Mouse (Mus musculus): ENCODE data around the gene Gm17124. TPM values are rescaled to one million over a fixed set of nuclear protein-coding genes. Genes with fewer than 3 reads are reported as not detected.
"Not testable (repeated sequence)": the region's sequence is repeated elsewhere in the genome, so short reads cannot be mapped to it uniquely, and the experiment has no call there.

Gm17124 gene
- polyA plus RNA-seq (2016; fragmentation: Nextera tagmentation; extraction: Ambion mirVana), result not detected in 2 replicates

DNA sequence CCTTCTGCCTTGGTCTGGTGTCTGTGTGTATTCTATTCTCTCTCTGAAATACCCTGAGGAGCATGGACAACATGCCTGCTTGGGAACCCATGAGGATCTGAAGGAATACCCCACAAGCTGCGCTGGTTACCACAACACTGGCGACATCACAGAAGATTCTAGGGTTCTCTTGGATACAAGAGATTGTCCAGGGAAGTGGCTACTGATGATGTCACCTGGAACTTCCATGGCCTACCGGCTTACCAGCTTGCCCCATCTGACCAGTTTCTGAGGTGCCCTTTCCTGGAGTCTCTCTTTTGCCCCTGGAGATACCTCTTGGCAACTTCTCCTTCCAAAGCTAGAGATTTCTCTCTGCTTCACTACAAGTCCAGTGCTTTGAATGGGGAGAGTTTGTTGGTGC is at the start of gene Gm17124:
TSS of gene Gm17124 (minus strand) at position 101 of the 400 bp plus-strand sequence.
- not testable (repeated sequence) for H3K9me3 ChIP-seq; H3K27ac ChIP-seq; DNase-seq (ENCODE audit: low spot score); H3K27me3 ChIP-seq (ENCODE audit: insufficient read depth, poor library complexity, severe bottlenecking); H3K4me3 ChIP-seq; H3K36me3 ChIP-seq; H3K4me1 ChIP-seq (replicated peaks)
- no CpG with 5 or more reads among the region's 3 CpGs for WGBS

- 86% methylated on average over 1 of the region's 2 CpGs for WGBS
- DNase-seq (ENCODE audit: low spot score); H3K36me3 ChIP-seq; H3K9me3 ChIP-seq; H3K27me3 ChIP-seq (ENCODE audit: insufficient read depth, poor library complexity, severe bottlenecking); H3K4me3 ChIP-seq; H3K4me1 ChIP-seq (replicated peaks); H3K27ac ChIP-seq: not testable (repeated sequence)
Observed at GRCm38 (mm10) chr14:42641817-42642216, 42.1 kb upstream of the Gm17124 start, which contains the start of gene Gm3633. Gene Gm3633 (minus strand): TSS chr14:42641917.

Other genes with a start within 250 kb of the Gm17124 start
- not detected in 2 replicates for gene Gm8005, start 160.2 kb downstream of the Gm17124 start, polyA plus RNA-seq (2016; fragmentation: Nextera tagmentation; extraction: Ambion mirVana)
- gene Gm8011, start 136.0 kb downstream of the Gm17124 start, polyA plus RNA-seq (2016; fragmentation: Nextera tagmentation; extraction: Ambion mirVana), result not detected in 2 replicates
- gene Gm8020, start 97.5 kb downstream of the Gm17124 start, polyA plus RNA-seq (2016; fragmentation: Nextera tagmentation; extraction: Ambion mirVana), result not detected in 2 replicates
- gene Gm8024, start 75.6 kb downstream of the Gm17124 start, polyA plus RNA-seq (2016; fragmentation: Nextera tagmentation; extraction: Ambion mirVana), result not detected in 2 replicates
- not detected in 2 replicates for gene Gm3633, start 42.0 kb upstream of the Gm17124 start, polyA plus RNA-seq (2016; fragmentation: Nextera tagmentation; extraction: Ambion mirVana)
- not detected in 2 replicates for gene Gm10378, start 56.1 kb upstream of the Gm17124 start, polyA plus RNA-seq (2016; fragmentation: Nextera tagmentation; extraction: Ambion mirVana)
- not detected in 2 replicates for gene Gm3015, start 168.9 kb upstream of the Gm17124 start, polyA plus RNA-seq (2016; fragmentation: Nextera tagmentation; extraction: Ambion mirVana)
- gene Gm10377, start 198.1 kb upstream of the Gm17124 start, polyA plus RNA-seq (2016; fragmentation: Nextera tagmentation; extraction: Ambion mirVana), result not detected in 2 replicates